Mouse (Mus musculus): ENCODE data around the gene Ints12. TPM values are rescaled to one million over a fixed set of nuclear protein-coding genes. Genes with fewer than 3 reads are reported as not detected.
A peak's percentile ranks its signal among the peaks of the same experiment; 100 is the strongest.

Gene Ints12
- 7.4 and 7.9 TPM in 2 replicates for polyA plus RNA-seq (2012; rRNA removed)

- TF ChIP-seq POLR2A (IDR thresholded peaks at IDR 0.05; ENCODE audit: extremely low read depth, insufficient read depth, low read length) (peak; percentile 73), CTCF (IDR thresholded peaks at IDR 0.05; ENCODE audit: extremely low read depth, insufficient read depth, low read length) (no peak)
- H3K27ac ChIP-seq (ENCODE audit: insufficient read depth, low read length), result peak within 1 kb of the TSS; percentile 40
- no peaks in the 10 kb centered on the region for H3K4me1 ChIP-seq (ENCODE audit: control insufficient read depth, insufficient read depth, low read length)
- peak within 1 kb of the TSS; percentile 51 for H3K4me3 ChIP-seq (ENCODE audit: insufficient read depth, low read length)
Measured at GRCm38 (mm10) chr3:133091664-133092273, at the start of gene Ints12, which contains the start of gene Gstcd. Ints12 (plus strand) TSS chr3:133091840. Gstcd (minus strand) TSS chr3:133092033.

GRCm38 (mm10) chr3:133052068-133052467, 39.6 kb upstream of the Ints12 start:
- no peak overlapping the region for H3K4me3 ChIP-seq (ENCODE audit: insufficient read depth, low read length)

GRCm38 (mm10) chr3:133075560-133075959, 16.1 kb upstream of the Ints12 start:
- H3K4me1 ChIP-seq (ENCODE audit: control insufficient read depth, insufficient read depth, low read length), result no peaks in the 10 kb centered on the region
- TF ChIP-seq CTCF (IDR thresholded peaks at IDR 0.05; ENCODE audit: extremely low read depth, insufficient read depth, low read length), result no peak
- TF ChIP-seq POLR2A (IDR thresholded peaks at IDR 0.05; ENCODE audit: extremely low read depth, insufficient read depth, low read length), result no peak
- H3K4me3 ChIP-seq (ENCODE audit: insufficient read depth, low read length), result no peak overlapping the region
- H3K27ac ChIP-seq (ENCODE audit: insufficient read depth, low read length), result no peak overlapping the region

More at GRCm38 (mm10) chr3:133052068-133052467, 39.6 kb upstream of the Ints12 start:
- TF ChIP-seq CTCF (IDR thresholded peaks at IDR 0.05; ENCODE audit: extremely low read depth, insufficient read depth, low read length) (no peak), POLR2A (IDR thresholded peaks at IDR 0.05; ENCODE audit: extremely low read depth, insufficient read depth, low read length) (no peak)
- Histone ChIP-seq H3K4me1 (ENCODE audit: control insufficient read depth, insufficient read depth, low read length) (no peaks in the 10 kb centered on the region), H3K27ac (ENCODE audit: insufficient read depth, low read length) (no peak overlapping the region)

GRCm38 (mm10) chr3:133082736-133083135, 8.9 kb upstream of the Ints12 start:
- Histone ChIP-seq H3K4me3 (ENCODE audit: insufficient read depth, low read length) (no peak overlapping the region), H3K4me1 (ENCODE audit: control insufficient read depth, insufficient read depth, low read length) (no peaks in the 10 kb centered on the region), H3K27ac (ENCODE audit: insufficient read depth, low read length) (no peak overlapping the region)
- no peak for TF ChIP-seq CTCF (IDR thresholded peaks at IDR 0.05; ENCODE audit: extremely low read depth, insufficient read depth, low read length)
- TF ChIP-seq POLR2A (IDR thresholded peaks at IDR 0.05; ENCODE audit: extremely low read depth, insufficient read depth, low read length), result no peak

GRCm38 (mm10) chr3:133085858-133086257, 5.8 kb upstream of the Ints12 start:
- H3K27ac ChIP-seq (ENCODE audit: insufficient read depth, low read length), result no peak overlapping the region
- no peak for TF ChIP-seq POLR2A (IDR thresholded peaks at IDR 0.05; ENCODE audit: extremely low read depth, insufficient read depth, low read length)
- TF ChIP-seq CTCF (IDR thresholded peaks at IDR 0.05; ENCODE audit: extremely low read depth, insufficient read depth, low read length), result 0 out of 2 replicates have a peak, but pooled peaks have one; percentile 7
- no peaks in the 10 kb centered on the region for H3K4me1 ChIP-seq (ENCODE audit: control insufficient read depth, insufficient read depth, low read length)
- H3K4me3 ChIP-seq (ENCODE audit: insufficient read depth, low read length), result no peak overlapping the region

- no peak for TF ChIP-seq POLR2A (IDR thresholded peaks at IDR 0.05; ENCODE audit: extremely low read depth, insufficient read depth, low read length)
- no peak for TF ChIP-seq CTCF (IDR thresholded peaks at IDR 0.05; ENCODE audit: extremely low read depth, insufficient read depth, low read length)
- no peak overlapping the region for H3K27ac ChIP-seq (ENCODE audit: insufficient read depth, low read length)
Measured at GRCm38 (mm10) chr3:133090247-133091120, 1.2 kb upstream of the Ints12 start.

GRCm38 (mm10) chr3:133091121-133091663, 448 bp upstream of the Ints12 start:
- Histone ChIP-seq H3K4me1 (ENCODE audit: control insufficient read depth, insufficient read depth, low read length) (no peaks in the 10 kb centered on the region), H3K4me3 (ENCODE audit: insufficient read depth, low read length) (peak overlapping the region; percentile 51), H3K27ac (ENCODE audit: insufficient read depth, low read length) (peak overlapping the region; percentile 40; the same call in 1 of the 2 replicates)
- TF ChIP-seq POLR2A (IDR thresholded peaks at IDR 0.05; ENCODE audit: extremely low read depth, insufficient read depth, low read length) (no peak), CTCF (IDR thresholded peaks at IDR 0.05; ENCODE audit: extremely low read depth, insufficient read depth, low read length) (no peak)

More at GRCm38 (mm10) chr3:133090247-133091120, 1.2 kb upstream of the Ints12 start:
- Histone ChIP-seq H3K4me1 (ENCODE audit: control insufficient read depth, insufficient read depth, low read length) (no peaks in the 10 kb centered on the region), H3K4me3 (ENCODE audit: insufficient read depth, low read length) (peak overlapping the region; percentile 51)

- Histone ChIP-seq H3K4me3 (ENCODE audit: insufficient read depth, low read length) (peak overlapping the region; percentile 51), H3K27ac (ENCODE audit: insufficient read depth, low read length) (peak overlapping the region; percentile 34), H3K4me1 (ENCODE audit: control insufficient read depth, insufficient read depth, low read length) (no peaks in the 10 kb centered on the region)
- TF ChIP-seq CTCF (IDR thresholded peaks at IDR 0.05; ENCODE audit: extremely low read depth, insufficient read depth, low read length) (no peak), POLR2A (IDR thresholded peaks at IDR 0.05; ENCODE audit: extremely low read depth, insufficient read depth, low read length) (no peak)
Measured at GRCm38 (mm10) chr3:133092274-133092853, 724 bp downstream of the Ints12 start.

GRCm38 (mm10) chr3:133092936-133093335, 1.3 kb downstream of the Ints12 start:
- H3K4me1 ChIP-seq (ENCODE audit: control insufficient read depth, insufficient read depth, low read length), result no peaks in the 10 kb centered on the region
- TF ChIP-seq POLR2A (IDR thresholded peaks at IDR 0.05; ENCODE audit: extremely low read depth, insufficient read depth, low read length) (no peak), CTCF (IDR thresholded peaks at IDR 0.05; ENCODE audit: extremely low read depth, insufficient read depth, low read length) (no peak)
- no peak overlapping the region; the same call in 1 of the 2 replicates for H3K4me3 ChIP-seq (ENCODE audit: insufficient read depth, low read length)
- no peak overlapping the region for H3K27ac ChIP-seq (ENCODE audit: insufficient read depth, low read length)
